Mouse (Mus musculus) neural tube, embryonic 10.5 days (tissue): ENCODE data around the gene Sectm1b.
"Not testable (repeated sequence)": the region's sequence is repeated elsewhere in the genome, so short reads cannot be mapped to it uniquely, and the experiment has no call there.

Source experiments
- DNase-seq: peaks from one replicate; pipeline ENCODE4 v3.0.0-alpha.2; 2017; ENCODE audit warnings: low spot score; ENCODE audit errors: extremely low spot score

Gene Sectm1b

DNA sequence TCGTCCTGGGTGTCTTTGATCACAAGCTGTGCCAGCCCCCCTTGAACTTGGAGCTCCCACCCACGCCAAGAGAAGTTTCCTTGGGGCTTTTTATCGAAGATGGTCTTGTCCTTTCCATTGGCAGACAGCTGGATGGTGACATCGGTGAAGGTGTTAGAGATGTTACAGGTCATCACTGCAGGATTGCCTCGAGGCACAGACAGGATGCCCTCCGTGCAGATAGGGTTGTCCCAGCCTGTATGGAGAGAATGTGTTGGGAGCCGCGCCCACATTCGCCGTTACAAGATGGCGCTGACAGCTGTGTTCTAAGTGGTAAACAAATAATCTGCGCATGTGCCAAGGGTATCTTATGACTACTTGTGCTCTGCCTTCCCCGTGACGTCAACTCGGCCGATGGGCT is 6.3 kb upstream of the Sectm1b start:
- DNase-seq = not testable (repeated sequence)

DNA sequence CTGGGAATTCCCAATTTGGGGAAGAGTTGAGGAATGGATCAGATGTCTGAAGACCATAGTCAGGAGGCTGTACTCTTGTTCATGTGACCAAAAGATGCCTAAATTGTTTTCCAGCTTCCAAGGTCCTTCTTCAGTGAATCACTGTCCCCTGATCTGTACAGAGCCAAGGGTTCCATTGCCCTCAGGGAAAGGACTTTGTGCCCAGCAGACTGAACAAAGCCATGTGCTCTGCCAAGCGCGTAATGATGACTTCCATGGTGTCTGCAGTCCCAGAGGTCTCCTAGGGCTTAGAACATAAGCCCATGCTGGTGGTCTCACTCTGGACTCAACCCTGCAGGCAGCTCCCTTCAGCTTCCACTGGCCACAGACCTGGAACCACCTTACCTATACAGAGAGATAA is 4.5 kb upstream of the Sectm1b start:
- DNase-seq = no peak

DNA sequence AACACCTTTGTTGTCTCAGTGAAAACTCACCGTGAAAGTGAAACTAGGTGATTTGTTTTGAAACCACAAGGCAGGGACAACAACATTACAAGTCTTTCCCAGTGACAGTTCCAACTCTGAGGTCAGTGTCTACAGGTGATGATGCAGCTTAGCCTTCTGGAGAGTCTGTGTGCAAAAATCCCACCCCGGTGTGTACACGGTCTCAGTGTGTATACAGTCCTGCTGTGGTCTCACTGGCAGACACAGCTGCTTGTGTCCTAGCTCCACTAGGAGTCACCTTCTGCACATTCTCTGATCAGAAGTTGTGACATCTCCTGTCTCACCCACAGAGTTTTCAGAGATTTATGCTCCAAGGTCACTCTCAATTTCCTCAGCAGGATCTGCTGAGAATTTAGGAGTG is 828 bp upstream of the Sectm1b start:
- no peak for DNase-seq

DNA sequence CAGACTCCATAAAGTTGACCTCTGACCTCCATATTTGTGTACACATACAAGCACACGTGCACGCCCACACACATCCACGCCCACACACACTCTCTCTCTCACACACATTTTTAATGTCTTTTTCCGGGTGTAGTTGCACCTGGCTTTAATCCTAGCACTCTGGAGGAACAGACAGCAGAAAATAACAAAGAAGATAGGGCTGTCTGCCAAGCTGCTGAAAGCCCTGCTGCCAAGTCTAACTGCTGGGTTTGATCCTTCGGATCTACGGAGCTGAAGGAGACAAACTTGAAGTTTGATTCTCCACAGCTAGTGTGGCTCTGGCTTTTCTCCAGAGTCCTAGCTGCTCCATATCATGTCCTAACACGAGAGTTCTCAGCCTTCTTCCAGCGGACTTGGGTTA is 1.8 kb downstream of the Sectm1b start:
- DNase-seq = no peak

DNA sequence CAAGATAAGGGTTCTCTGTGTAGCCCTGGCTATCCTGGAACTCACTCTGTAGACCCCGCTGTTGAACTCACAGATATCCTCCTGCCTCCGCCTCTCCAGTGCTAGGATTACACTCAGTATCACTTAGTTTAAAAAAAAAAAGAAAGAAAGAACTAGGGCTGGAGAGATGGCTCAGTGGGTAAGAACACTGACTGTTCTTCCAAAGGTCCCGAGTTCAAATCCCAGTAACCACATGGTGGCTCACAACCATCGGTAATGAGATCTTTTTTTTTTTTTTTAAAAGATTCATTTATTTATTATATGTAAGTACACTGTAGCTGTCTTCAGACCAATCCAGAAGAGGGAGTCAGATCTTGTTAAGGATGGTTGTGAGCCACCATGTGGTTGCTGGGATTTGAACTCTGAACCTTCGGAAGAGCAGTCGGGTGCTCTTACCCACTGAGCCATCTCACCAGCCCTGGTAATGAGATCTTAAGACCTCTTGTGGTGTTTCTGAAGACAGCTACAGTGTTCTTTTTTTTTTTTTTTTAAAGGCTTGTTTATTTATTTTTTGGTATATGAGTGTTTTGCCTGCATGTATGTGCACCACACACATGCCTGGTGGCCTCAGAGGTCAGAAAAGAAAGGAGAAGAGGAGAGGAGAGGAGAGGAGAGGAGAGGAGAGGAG is 2.8 kb downstream of the Sectm1b start:
- DNase-seq = not testable (repeated sequence)

DNA sequence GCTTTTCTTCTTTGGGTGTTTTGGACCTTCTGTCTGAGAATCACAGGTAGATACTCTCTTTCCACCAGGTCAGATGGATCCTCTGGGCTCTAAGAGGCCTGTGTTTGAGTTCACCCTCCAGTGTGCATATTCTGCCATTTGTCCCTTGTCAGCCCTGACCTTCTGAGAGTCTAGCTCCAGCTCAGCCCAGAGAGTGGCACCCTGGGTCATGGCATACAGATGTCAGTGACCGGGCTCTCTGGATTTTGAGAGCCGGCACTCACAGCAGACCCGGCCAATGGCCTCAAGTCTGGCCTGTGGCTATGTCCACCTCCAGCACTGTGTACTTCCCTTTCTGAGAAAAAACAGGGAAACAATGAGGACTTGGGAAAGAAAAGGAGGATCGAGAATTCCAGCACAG is 3.9 kb downstream of the Sectm1b start:
- no peak for DNase-seq

DNA sequence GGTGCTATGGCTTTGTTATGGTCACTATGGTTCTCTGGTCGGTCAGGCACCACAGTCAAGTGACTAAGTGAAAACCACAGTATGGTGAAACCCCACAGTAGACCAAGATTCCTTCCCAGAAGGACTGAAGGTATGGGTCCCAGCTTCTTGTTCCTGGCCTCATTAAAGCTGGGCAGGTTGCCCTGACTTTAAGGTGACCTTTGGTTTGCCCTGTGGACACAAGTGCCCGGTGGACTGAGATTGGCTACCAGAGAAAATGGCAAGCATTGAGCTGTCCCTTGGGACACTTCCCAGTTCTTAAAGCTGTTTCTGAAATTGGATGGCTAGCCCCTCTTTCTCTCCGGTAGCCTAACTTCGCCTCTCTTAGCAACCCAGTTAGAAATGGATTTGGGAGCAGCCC is 4.4 kb downstream of the Sectm1b start:
- DNase-seq = no peak

DNA sequence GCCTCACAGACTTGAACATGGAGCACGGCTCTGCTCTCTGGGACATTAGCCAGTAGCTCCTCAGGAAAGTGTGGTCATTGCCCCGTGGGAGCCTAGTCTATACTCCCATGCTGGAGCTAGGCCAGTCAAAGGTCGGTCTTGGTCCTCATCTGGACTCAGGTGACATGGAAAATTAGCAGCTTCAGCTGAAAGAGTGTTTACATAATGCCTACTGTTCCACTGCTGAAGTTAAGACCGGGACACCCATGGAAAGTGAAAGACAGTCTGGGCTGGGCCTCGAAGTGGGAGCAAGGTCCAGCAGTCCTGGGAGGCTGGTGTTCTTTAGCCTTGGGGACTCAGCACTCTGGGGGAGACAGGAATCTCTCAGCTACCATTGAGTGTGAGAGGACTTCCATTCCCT is 5.2 kb downstream of the Sectm1b start:
- no peak for DNase-seq

DNA sequence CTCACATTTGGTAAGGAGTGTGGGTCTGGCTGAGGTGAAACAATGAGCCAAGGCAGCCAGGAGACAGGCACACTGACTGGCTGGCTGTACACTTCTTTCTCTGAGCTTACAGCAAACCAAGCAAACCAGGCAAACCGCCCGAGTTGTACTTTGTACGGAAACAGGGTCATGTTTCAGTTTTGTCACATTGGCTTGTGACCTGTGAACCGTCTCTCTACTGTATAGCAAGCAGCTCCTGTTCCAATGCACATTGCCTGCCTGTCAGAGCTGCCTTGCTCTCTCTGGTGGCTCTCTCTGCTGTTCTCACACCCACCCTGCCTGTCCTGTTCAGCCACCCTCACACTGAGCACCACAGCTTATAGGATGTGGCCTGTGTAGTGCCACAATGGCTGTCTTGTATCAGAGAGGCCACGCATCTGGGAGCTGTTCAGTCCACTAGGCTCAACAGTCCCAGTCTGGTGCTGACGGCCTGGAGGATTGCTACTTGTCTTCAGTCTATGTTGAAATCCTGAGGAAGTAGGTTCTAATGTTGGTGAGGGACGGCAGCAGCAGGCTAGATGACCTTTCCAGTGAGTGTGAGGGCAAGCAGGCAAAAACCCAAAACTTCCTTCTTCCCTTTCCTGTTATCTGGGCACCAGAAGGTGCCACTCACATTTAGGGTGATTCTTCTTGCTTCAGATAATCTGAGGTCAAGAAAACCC is 6.7 kb downstream of the Sectm1b start:
- DNase-seq = no peak

DNA sequence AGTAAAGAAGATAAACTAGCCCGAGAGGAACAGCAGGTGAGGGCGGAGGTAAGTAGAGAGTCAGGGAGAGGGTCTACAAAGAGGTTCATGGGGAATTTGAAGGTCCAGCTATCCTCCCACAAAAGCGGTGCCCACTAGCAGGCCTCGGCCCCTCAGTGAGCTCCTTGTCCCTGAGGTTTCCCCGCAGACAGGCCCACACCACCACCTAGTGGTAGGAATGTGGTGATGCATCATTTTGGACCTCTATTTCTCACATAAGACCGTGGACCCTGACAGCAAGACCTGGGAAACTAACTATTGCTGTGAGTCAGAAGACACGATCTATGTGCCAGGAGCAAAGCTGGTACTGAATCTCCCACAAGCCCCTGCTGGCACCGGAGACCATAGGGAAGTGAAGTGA is 9.8 kb downstream of the Sectm1b start:
- DNase-seq = peak; percentile 84

DNA sequence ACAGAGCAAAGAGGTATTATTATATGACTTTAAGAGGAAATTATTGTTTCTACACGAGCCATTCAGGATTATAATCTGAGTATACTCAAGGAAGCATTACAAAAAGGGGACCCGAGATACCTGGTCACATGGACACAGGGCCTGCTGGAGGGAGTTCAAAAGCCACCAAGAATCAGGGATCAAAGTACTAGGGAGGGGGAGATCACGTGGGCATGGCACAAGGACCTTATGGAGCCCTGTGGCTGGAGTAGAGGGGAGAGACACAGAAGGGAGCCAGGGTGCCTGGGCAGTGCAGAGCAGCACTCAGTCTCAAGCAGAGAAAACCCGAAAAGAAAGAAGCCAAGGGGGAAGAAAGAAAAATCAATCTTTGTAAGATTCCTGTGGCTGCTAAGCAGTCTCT is 11.0 kb downstream of the Sectm1b start:
- no peak for DNase-seq

DNA sequence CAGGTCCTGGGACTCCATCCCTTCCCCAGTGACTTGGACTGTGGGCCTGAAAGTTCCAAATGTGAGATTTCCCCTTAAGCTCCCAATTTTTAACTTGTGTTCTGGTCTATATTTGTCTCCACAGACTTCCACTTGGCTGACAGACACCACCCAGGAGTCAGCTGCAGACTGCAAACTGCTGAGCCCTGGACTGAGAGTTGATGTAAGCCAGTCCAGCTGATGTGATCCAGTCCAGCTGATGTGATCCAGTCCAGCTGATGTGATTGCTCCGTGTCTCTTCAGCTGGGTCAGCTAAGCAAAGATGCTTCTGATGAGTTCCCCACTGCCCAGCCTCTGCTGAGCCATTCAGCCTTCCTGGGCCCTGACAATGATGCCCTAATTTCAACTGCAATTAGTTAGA is 11.6 kb downstream of the Sectm1b start:
- no peak for DNase-seq

DNA sequence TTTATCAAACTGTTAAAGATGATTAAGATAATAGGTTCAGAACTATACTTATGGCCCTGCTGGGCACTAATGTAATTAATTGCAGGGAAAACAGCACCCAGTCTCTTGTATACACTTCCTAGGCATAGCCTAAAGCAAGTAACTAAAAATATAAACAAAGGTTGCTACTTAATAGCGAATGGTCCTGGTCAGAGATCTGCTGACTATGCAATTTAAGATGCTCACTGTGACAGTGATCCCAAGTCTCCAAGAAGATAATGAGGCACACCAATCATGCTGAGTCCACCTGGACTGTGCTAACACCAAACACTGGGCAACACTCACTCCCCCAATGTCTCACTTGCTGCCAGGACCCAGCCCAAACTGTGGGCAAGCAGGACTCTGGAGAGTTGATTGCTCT is 13.5 kb downstream of the Sectm1b start:
- no peak for DNase-seq

DNA sequence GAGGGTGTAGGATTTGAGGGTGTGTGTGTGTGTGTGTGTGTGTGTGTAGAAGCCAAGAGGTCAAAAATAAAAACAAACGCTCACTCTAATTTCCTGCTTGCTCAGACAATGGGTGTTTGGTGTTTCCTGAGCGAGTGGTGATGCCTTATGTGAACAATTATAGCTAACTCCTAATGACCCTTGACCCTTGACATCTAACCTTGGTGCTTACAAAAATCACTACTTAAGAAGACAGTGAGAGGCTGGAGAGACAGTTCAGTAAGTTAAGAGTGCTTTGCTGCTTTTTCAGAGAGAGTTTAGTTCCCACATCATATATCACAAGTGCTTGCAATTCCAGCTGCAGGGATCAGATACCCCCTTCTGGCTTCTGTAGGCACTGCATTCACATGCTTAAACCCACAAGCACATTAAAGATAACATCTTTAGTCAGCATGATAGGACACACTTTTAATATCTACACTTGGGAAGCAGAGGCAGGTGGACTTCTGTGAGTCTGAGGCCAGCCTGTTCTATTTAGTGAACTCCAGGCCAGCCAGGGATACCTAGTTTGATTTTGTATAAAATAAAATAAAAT is 15.5 kb downstream of the Sectm1b start:
- no peak for DNase-seq

DNA sequence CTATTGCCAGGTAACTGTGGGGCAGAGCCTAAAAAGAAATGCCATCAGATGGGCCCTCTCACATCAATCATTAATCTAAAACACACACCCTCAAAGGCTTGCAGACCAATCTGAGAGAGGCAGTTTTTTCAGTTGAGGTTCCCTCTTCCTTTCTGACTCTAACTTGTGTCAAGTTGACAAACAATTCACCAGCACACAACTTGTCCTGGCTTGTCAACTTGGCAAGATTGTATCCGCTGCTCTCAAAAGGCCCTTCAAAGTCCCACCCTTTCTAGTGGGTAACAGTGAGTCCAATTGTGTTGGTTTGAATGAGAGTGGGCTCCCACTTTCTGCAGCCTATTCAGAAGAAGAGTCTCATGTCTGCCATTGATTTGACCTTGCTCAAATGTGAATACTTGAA is 18.1 kb downstream of the Sectm1b start:
- DNase-seq = no peak

DNA sequence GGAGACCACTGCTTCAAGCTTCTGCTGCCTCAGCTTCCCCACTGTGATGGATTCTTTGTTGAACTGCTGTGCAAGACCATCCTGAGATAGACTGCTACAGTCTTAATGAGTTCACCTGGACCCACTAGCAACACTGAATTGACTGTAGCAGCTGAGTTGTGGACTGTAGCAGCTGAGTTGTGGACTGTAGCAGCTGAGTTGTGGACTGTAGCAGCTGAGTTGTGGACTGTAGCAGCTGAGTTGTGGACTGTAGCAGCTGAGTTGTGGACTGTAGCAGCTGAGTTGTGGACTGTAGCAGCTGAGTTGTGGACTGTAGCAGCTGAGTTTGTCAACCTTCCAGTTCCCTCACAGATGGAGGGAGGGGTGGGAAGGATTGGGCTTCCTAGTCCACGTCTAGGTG is 20.3 kb downstream of the Sectm1b start:
- DNase-seq = not testable (repeated sequence)

DNA sequence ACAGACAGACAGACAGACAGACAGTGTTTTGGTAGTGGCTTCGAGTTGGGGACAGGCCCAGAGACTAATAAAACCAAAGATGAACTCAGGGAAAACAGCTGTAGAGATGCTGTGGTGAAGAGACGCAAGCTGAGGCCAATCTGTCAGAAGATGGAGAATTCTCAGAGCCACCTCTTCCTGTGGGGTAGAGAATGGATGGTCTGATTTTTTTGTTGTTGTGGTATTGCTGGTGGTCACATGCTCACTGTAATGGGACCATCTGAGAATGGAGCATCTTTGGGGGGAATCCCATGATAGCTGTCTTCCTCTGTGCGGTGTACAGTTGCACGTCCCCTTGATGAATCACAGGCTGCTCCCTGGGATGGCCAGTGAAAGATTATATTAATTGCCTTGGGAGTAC is 20.9 kb downstream of the Sectm1b start:
- no peak for DNase-seq

DNA sequence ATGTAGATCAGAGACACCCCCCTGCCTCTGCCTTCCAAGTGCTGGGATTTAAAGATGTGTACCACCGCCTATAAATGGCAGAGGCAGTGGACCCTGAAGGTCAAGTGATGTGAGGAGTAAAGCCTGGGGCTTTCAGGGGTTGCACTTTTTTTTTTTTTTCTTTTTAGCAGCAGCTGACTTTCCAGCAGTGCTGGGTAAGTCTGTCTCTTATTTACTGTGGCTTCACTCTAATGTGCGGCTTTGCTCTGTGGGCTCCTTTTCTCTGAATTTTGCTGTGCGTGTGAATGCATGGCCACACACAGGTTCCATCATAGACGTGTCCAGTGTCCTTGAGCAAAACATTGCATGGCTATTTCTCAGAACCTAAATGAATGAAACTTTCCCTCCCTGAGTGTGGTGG is 21.7 kb downstream of the Sectm1b start:
- DNase-seq = no peak

DNA sequence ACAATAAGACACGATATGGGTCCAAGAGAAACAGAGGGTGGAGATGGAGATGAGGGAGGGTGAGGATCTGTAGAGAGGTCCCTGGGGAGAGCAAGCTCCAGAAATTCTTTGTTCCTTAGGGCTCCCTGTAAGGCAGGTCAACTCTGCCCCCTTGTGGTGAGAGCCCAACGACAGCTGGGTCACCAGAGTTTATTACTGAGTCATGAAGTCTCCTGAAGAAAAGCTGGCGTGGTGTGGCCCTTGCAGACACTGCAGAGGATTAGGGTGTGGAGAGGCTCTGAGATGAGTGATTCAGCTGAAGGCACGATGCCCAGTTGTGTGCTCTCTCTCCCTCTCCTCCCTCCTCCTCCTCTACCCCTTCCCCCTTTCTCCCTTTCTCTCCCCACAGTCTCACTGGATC is 22.2 kb downstream of the Sectm1b start:
- peak; percentile 77 for DNase-seq

DNA sequence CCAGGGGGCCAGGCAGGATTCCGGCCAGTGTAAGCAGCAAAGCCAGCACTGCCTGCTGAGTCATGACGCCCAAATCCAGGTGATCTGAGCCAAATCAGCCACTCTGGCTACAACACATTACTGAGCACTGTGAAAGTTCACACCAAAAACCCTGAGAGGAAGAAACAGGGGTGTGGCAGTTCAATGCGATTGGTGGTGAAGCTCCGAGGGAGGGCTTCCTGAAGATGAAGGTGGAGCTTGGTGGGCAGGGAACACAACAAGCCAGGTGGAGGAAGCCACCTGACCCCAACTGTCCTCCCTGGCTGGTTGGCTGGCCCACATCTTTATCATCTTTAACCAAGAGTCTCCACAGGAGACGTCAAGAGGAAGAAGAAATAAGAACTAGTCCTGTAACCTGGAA is 24.1 kb downstream of the Sectm1b start, which contains the start of gene Cd7:
Gene Cd7, minus strand, starts transcription at position 117 of the 400 bp plus-strand sequence.
- DNase-seq = no peak

DNA sequence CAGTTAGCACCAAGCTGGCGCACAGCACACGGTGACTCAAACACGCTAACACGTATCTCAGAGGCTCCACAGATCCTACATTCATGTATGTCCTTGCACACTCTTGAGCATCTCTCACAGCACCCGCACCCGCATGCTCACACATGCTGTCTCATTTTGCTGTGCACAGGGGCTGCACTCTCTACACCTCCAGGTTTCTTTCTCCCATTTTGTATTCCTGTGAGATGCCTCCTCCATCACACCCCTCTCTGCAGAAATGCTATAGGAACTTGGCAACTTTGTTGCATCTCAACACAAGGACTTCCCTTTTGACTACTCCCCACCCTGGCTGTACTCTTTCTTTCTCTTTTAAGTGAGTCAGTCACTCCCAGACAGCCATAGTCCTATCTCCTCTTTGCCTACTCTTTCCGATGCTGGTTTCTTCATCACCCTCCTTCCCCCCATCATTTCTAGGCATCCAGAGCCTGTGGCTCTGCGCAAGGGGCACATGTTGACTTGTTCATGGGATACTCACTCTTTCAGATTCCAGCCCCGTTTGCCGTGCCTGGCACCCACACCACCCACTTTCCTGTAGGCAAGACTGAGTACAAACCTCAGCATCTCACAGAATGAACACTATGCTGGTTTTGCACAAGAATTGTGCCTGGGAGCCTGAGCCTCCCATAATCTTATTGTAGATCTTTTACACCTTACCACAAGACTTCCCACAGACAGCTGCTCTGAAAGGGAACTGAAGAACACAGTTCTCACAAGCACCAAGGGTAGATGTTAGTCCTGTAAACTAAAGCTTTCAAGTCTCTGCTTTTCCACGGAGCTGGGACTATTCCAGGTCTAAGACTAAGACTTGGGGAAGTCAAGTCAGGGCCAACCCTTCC is 24.8 kb downstream of the Sectm1b start:
- no peak for DNase-seq

DNA sequence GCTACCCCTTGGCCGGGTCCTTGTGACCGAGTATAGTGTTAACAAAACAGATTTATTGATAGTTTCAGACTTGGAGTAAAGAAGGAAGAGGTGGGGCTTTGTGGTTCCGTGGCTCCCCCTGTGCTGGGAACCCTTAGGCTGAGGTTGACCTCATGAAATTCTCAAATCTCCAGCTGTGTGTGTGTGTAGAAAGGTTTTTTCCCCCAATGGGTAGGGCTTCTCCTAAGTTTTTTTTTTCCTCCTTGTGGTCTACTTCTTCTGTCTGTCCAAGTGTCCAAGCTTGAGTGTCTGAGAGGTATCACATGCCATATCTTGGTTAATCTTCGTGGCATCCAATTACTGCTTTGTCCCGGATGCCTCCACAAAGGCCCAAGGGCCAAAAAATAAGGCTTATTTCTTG is 30.3 kb downstream of the Sectm1b start:
- no peak for DNase-seq
